In the genomic region with DNA sequence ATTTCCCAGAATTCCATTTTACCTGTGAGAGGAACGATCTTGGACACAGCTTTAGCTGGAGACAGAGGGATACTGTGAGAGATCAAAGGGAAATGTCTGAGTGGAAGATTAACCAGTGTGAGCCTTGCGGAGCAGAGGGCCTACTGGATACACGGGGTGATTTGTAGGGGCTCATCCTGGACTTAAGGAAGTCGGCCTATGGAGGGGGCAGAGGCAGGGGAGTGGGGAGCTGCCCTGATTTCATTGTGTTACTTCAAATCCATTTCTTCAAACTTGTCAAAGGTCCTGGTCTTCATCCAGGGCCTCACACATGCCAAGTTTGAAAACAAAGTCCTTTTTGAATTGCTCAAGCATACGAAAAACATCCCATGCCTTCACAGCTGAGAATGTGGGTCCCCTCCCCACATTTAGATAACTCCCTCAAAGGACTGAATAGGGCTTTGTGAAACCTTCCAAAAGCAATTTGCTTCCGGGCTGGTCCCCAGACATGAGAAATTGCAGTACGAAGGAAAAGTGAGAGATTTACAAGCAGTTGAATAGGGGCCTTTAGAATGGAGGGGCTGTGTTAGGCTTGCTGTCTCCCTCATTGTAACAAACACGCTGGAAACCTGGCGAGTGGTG, we compare ENCODE assay signal across 9 mouse cellular contexts. TPM values are rescaled to one million over a fixed set of nuclear protein-coding genes. Genes with fewer than 3 reads are reported as not detected.
DNase-seq lines count a peak whose midpoint lies in the region; ATAC-seq and TF ChIP-seq lines count a peak whose summit lies in the region.
"Had no signal": no experiment of that assay in that cellular context is flagged by ENCODE, and none has a peak within 500 bp of the region (broad histone marks: within the 10 kb centered on the region; RNA-seq: fewer than 3 reads in every experiment).

No protein-coding gene starts in this region.

- H3K9me3 ChIP-seq in hindbrain, embryonic 12.5 days (replicated peaks), result peaks cover 9% of the 10 kb centered on the region; the same call in 1 of the 2 replicates
- peaks cover 6% of the 10 kb centered on the region for H3K9me3 ChIP-seq in limb, embryonic 14.5 days (ENCODE audit: control insufficient read depth, low read length)

- no peak overlapping the region for H3K4me3 ChIP-seq in hindbrain, embryonic 12.5 days
- H3K4me3 ChIP-seq in limb, embryonic 14.5 days (replicated peaks; ENCODE audit: low read length), result no peak overlapping the region

- peaks cover 49% of the 10 kb centered on the region for H3K36me3 ChIP-seq in hindbrain, embryonic 12.5 days
- H3K36me3 ChIP-seq in limb, embryonic 14.5 days (ENCODE audit: control insufficient read depth, insufficient read depth, low read length), result peaks cover 90% of the 10 kb centered on the region

- intact Hi-C loops in left cerebral cortex, postnatal 25 days (cut with DNase I), result loop anchor here (10.0 kb wide), 1 partner anchor 180 kb away; no protein-coding TSS in a partner anchor

- no peak for ATAC-seq in cerebellum, adult (ENCODE audit: insufficient number of reproducible peaks, low FRiP score, low TSS enrichment)
- ATAC-seq in hindbrain, embryonic 12.5 days (ENCODE audit: low FRiP score), result peak; percentile 57
- ATAC-seq in limb, embryonic 14.5 days (ENCODE audit: low FRiP score, low read depth), result peak; percentile 8; the same call in 1 of the 2 replicates

- peak overlapping the region; percentile 76 for H3K27ac ChIP-seq in hindbrain, embryonic 12.5 days
- peak overlapping the region; percentile 63 for H3K27ac ChIP-seq in limb, embryonic 14.5 days (replicated peaks; ENCODE audit: low read depth, low read length)

- no peak for TF ChIP-seq POLR2A in limb, embryonic 14.5 days (IDR thresholded peaks at IDR 0.05; ENCODE audit: borderline replicate concordance, extremely low read depth, insufficient read depth, insufficient read length)

- no peak overlapping the region for H3K4me2 ChIP-seq in hindbrain, embryonic 12.5 days (replicated peaks)
- no peak overlapping the region for H3K4me2 ChIP-seq in limb, embryonic 14.5 days (replicated peaks; ENCODE audit: low read depth, low read length, severe bottlenecking)

- 27% methylated on average over 9 of the region's 9 CpGs for WGBS in hindbrain, embryonic 12.5 days
- 49% methylated on average over 9 of the region's 9 CpGs for WGBS in limb, embryonic 14.5 days

- no peak overlapping the region for H3K9ac ChIP-seq in hindbrain, embryonic 12.5 days
- no peak overlapping the region for H3K9ac ChIP-seq in limb, embryonic 14.5 days (ENCODE audit: low read depth, low read length, severe bottlenecking)

- peaks cover 38% of the 10 kb centered on the region for H3K4me1 ChIP-seq in hindbrain, embryonic 12.5 days
- peaks cover 55% of the 10 kb centered on the region for H3K4me1 ChIP-seq in limb, embryonic 14.5 days (ENCODE audit: control insufficient read depth, insufficient read depth, low read length)

- peak; percentile 8 for DNase-seq in cerebellum, adult 9-11 months
- DNase-seq in embryo, embryonic 11 days, result peak; percentile 52
- peak; percentile 29 for DNase-seq in limb, embryonic 14.5 days (ENCODE audit: low spot score)
- DNase-seq in adrenal gland, adult 18-20 months (ENCODE audit: low spot score in 2 of 2), result no peak
- DNase-seq in left cerebral cortex, postnatal 25 days (ENCODE audit: low spot score in 2 of 2), result no peak
- no peak for DNase-seq in thymus, postnatal 4 days
- DNase-seq: liver had no signal

- H3K27me3 ChIP-seq in hindbrain, embryonic 12.5 days, result peaks cover 3% of the 10 kb centered on the region
- no peaks in the 10 kb centered on the region for H3K27me3 ChIP-seq in limb, embryonic 14.5 days (ENCODE audit: control insufficient read depth, insufficient read depth, low read length)

RNA-seq across cellular contexts. Expression of a gene that starts 55.5 kb away (rescaled TPM):
- not detected in 2 replicates for polyA plus RNA-seq in hindbrain, embryonic 12.5 days (2016; fragmentation: Nextera tagmentation; extraction: Ambion mirVana)
- polyA plus RNA-seq in limb, embryonic 14.5 days (2012; rRNA removed), result 0.03 TPM in 1 of 2 replicates, not detected in the other
- polyA plus RNA-seq in limb, embryonic 14.5 days (2014; fragmentation: Nextera tagmentation; extraction: Ambion mirVana), result not detected in 2 replicates
- total RNA-seq in adrenal gland, adult 18-20 months (2021), result not detected
- total RNA-seq in left cerebral cortex, postnatal 25 days (2021), result not detected

Comparison
In these comparisons a context has a peak if more than half of its experiments do, and no peak if none do; other contexts are left out.
1. DNase-seq: peak in cerebellum, adult 9-11 months (single experiment), embryo, embryonic 11 days (single experiment) and limb, embryonic 14.5 days (single experiment); none in adrenal gland, adult 18-20 months (0 of 2), left cerebral cortex, postnatal 25 days (0 of 2) and thymus, postnatal 4 days (single experiment).